Mouse (Mus musculus) midbrain, embryonic 16.5 days (tissue): ENCODE measurements at regions not wholly inside any gene's neighbourhood (a gene's known extent, or its start where the extent isn't known, plus 50 kb on each side); places are given as distances from the start of the nearest gene placed in this dataset.

Source experiments
- ATAC-seq: fragments of 200-750 bp; cut with Nextera tagmentation; 2 replicates; pipeline ENCODE4 v1.8.0; 2017; ENCODE audit warnings: moderate TSS enrichment
- H3K27ac ChIP-seq: fragments of 300-500 bp; sonication (generic); 2 replicates; pipeline ENCODE4 v1.5.1; 2014; ENCODE audit warnings: mild to moderate bottlenecking, low read length, mixed read lengths
- H3K27me3 ChIP-seq: fragments of 300-500 bp; sonication (generic); 2 replicates; pipeline ENCODE4 v1.6.1; 2014; ENCODE audit warnings: low read depth, low read length, mixed read lengths; ENCODE audit not compliant: control insufficient read depth, insufficient read depth
- H3K36me3 ChIP-seq: fragments of 300-500 bp; sonication (generic); 2 replicates; pipeline ENCODE4 v1.6.1; 2014; ENCODE audit warnings: mild to moderate bottlenecking, low read length, moderate library complexity, mixed read lengths; ENCODE audit not compliant: control insufficient read depth, insufficient read depth
- H3K4me1 ChIP-seq: fragments of 300-500 bp; sonication (generic); 2 replicates; pipeline ENCODE4 v1.6.1; 2014; ENCODE audit warnings: mild to moderate bottlenecking, low read length, mixed read lengths; ENCODE audit not compliant: control insufficient read depth, insufficient read depth
- H3K4me2 ChIP-seq: fragments of 300-500 bp; sonication (generic); 2 replicates; pipeline ENCODE4 v1.6.1; 2014; ENCODE audit warnings: mild to moderate bottlenecking, low read length, mixed read lengths
- H3K4me3 ChIP-seq: fragments of 300-500 bp; sonication (generic); 2 replicates; pipeline ENCODE4 v1.5.1; 2014; ENCODE audit warnings: low read depth, mild to moderate bottlenecking, low read length, moderate library complexity, mixed read lengths
- H3K9ac ChIP-seq: fragments of 300-500 bp; sonication (generic); 2 replicates; pipeline ENCODE4 v1.6.1; 2014; ENCODE audit warnings: low read depth, low read length, mixed read lengths
- H3K9me3 ChIP-seq: fragments of 300-500 bp; sonication (generic); replicated peaks from 2 replicates; pipeline ENCODE4 v1.6.1; 2014; ENCODE audit warnings: mild to moderate bottlenecking, low read length, mixed read lengths; ENCODE audit not compliant: control insufficient read depth, poor library complexity, severe bottlenecking
- whole genome bisulfite sequencing: fragments of 180-500 bp; shearing (Covaris S2); extraction: QIAGEN DNeasy Blood & Tissue Kit; methylation state at CpG from one replicate; pipeline ENCODE4 v1.1.7; 2014; 5-methylcytosine and 5-hydroxymethylcytosine counted together

- peaks cover 9% of the 10 kb centered on the region for H3K4me1 ChIP-seq
- no peaks in the 10 kb centered on the region for H3K27me3 ChIP-seq
- ATAC-seq: no peak
- H3K36me3 ChIP-seq: no peaks in the 10 kb centered on the region
- no peak overlapping the region for H3K4me2 ChIP-seq
- H3K9ac ChIP-seq: no peak overlapping the region
- H3K4me3 ChIP-seq: no peak overlapping the region
- H3K9me3 ChIP-seq: no peaks in the 10 kb centered on the region; the same call in 1 of the 2 replicates
- no peak overlapping the region for H3K27ac ChIP-seq
- WGBS: 96% methylated on average over 4 of the region's 4 CpGs
Observed at GRCm38 (mm10) chr12:79883651-79884050, 229.2 kb downstream of the Zfp36l1 start.

GRCm38 (mm10) chr12:79880751-79881261 lies 232.0 kb downstream of the Zfp36l1 start:
- Histone ChIP-seq H3K9me3 (no peaks in the 10 kb centered on the region; the same call in 1 of the 2 replicates), H3K9ac (no peak overlapping the region), H3K27ac (no peak overlapping the region), H3K4me1 (peaks cover 9% of the 10 kb centered on the region), H3K4me2 (no peak overlapping the region), H3K4me3 (no peak overlapping the region), H3K27me3 (no peaks in the 10 kb centered on the region), H3K36me3 (no peaks in the 10 kb centered on the region)
- ATAC-seq: no peak
- 67% methylated on average over 18 of the region's 18 CpGs for WGBS

DNA sequence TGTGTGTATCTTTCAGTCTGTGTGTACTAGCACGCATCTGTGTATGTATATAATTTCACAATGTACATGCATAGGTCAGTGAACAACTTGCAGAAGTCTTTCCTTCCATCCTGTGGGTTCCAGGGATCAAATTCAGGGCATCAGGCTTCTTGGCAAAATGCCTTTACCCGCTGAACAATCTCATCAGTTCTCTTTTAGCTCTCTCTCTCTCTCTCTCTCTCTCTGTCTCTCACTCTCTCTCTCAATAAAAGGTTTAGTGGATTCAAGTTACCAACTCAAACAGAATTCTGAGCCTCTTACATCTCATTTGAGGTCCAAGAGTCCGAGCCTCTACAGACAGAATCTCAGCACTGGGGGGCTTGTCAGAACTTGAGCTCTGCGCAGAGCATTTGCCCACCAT lies 232.5 kb downstream of the Zfp36l1 start:
- WGBS: 48% methylated on average over 4 of the region's 4 CpGs
- H3K9me3 ChIP-seq: no peaks in the 10 kb centered on the region; the same call in 1 of the 2 replicates
- no peak overlapping the region for H3K4me2 ChIP-seq
- ATAC-seq: no peak
- H3K9ac ChIP-seq: no peak overlapping the region
- H3K27me3 ChIP-seq: no peaks in the 10 kb centered on the region
- H3K4me3 ChIP-seq: no peak overlapping the region
- no peaks in the 10 kb centered on the region for H3K36me3 ChIP-seq
- H3K27ac ChIP-seq: no peak overlapping the region
- H3K4me1 ChIP-seq: peaks cover 7% of the 10 kb centered on the region

GRCm38 (mm10) chr12:79879918-79880273 lies 232.9 kb downstream of the Zfp36l1 start:
- ATAC-seq: peak; percentile 42; the same call in 1 of the 2 replicates
- Histone ChIP-seq H3K9ac (no peak overlapping the region), H3K4me2 (no peak overlapping the region), H3K36me3 (no peaks in the 10 kb centered on the region), H3K27me3 (no peaks in the 10 kb centered on the region), H3K27ac (peak overlapping the region; percentile 9; the same call in 1 of the 2 replicates), H3K4me3 (no peak overlapping the region), H3K4me1 (peaks cover 7% of the 10 kb centered on the region), H3K9me3 (no peaks in the 10 kb centered on the region; the same call in 1 of the 2 replicates)
- WGBS: 26% methylated on average over 9 of the region's 9 CpGs

DNA sequence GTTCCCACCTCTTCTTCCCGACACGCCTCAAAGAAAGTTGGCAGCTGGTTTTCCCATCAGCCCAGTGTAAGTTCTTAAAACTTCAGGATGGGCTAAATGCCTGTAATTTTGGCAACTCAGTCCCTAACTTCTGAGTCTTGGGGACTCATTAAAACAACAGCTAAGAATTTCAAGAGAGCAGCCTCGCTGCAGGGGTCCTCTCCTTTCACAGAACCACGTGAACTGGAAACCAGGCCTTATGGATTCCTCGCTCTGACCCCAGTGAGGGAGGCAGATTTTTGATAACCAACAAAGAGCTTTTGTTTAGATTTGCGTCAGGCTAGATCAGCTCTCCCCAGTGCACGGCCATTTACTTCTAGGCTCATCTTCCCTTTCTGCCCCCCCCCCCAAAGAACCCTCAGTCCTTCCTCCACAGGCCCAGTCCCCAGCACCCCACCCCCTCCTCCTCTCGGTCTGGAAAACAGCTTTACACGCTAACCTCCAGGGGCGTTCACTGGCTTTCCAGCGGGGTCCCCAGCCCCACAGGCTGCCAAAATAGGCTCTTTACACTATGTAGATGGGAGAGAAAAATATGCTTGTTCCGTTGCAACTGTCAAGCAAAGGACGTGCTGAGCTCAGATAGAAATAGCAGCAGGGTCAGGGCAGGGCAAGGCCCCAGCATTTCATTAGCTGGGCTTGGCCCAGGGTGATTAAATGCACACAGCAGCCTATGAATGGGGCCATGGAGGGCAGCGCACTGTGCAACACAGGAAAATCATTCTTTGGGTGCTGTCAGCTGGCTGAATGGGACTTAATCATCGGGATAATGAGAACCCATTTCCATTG lies 233.5 kb downstream of the Zfp36l1 start:
- peaks cover 7% of the 10 kb centered on the region for H3K4me1 ChIP-seq
- peak; percentile 67; the same call in 1 of the 2 replicates for ATAC-seq
- no peaks in the 10 kb centered on the region for H3K9me3 ChIP-seq
- H3K9ac ChIP-seq: no peak overlapping the region
- no peaks in the 10 kb centered on the region for H3K27me3 ChIP-seq
- 11% methylated on average over 15 of the region's 15 CpGs for WGBS
- H3K27ac ChIP-seq: no peak overlapping the region
- H3K4me3 ChIP-seq: no peak overlapping the region
- no peak overlapping the region for H3K4me2 ChIP-seq
- no peaks in the 10 kb centered on the region for H3K36me3 ChIP-seq

DNA sequence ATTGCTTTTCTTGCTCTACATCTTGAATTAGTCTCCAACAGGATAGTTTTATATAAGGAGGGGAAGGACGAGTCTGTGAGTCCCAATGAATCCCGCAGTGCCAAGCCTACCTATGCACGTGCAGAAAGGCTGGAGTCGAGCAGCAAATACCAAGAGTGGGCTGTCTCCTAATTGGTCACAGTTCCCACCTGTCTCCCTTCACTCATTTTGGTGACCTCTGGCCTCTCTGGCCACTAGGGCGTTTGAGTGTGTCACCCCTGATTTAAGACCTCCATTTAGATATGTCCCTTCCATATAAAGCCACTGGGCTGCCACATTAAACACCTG lies 234.1 kb downstream of the Zfp36l1 start:
- H3K9me3 ChIP-seq: no peaks in the 10 kb centered on the region
- no peaks in the 10 kb centered on the region for H3K36me3 ChIP-seq
- H3K4me2 ChIP-seq: no peak overlapping the region
- WGBS: 44% methylated on average over 5 of the region's 5 CpGs
- H3K4me3 ChIP-seq: no peak overlapping the region
- H3K27me3 ChIP-seq: no peaks in the 10 kb centered on the region
- no peak for ATAC-seq
- H3K9ac ChIP-seq: no peak overlapping the region
- peaks cover 7% of the 10 kb centered on the region for H3K4me1 ChIP-seq
- H3K27ac ChIP-seq: no peak overlapping the region

- ATAC-seq: no peak
Observed at GRCm38 (mm10) chr12:79878163-79878562, 234.7 kb downstream of the Zfp36l1 start.

DNA sequence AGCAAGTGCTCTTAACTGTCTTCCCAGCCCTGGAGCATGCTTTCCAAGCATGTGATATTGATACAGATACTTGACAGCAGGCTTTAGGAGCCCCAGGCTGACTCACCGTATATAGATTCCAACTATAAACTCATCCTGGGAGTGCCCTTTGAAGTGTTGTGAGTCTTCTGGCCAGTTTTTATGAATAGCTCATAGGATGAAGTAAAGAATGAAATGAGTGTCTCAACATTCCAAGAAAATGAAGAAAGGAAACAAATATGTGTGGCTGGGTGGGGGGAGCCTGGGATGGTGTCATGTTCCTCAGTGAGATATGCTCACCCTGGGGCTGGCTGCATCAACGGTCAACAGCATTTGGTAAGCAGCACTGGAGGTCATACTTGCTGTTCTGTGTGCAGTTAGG lies 238.5 kb downstream of the Zfp36l1 start:
- Histone ChIP-seq H3K36me3 (no peaks in the 10 kb centered on the region), H3K9ac (no peak overlapping the region), H3K4me3 (no peak overlapping the region), H3K4me2 (no peak overlapping the region), H3K4me1 (peaks cover 3% of the 10 kb centered on the region), H3K9me3 (no peaks in the 10 kb centered on the region), H3K27me3 (no peaks in the 10 kb centered on the region), H3K27ac (no peak overlapping the region)
- 84% methylated on average over 2 of the region's 2 CpGs for WGBS
- no peak for ATAC-seq

More at GRCm38 (mm10) chr12:79878163-79878562, 234.7 kb downstream of the Zfp36l1 start:
- Histone ChIP-seq H3K27ac (no peak overlapping the region), H3K4me2 (no peak overlapping the region), H3K36me3 (no peaks in the 10 kb centered on the region), H3K4me3 (no peak overlapping the region), H3K4me1 (peaks cover 7% of the 10 kb centered on the region), H3K9me3 (no peaks in the 10 kb centered on the region), H3K9ac (no peak overlapping the region), H3K27me3 (no peaks in the 10 kb centered on the region)
- WGBS: 84% methylated on average over 3 of the region's 3 CpGs

- no peaks in the 10 kb centered on the region for H3K36me3 ChIP-seq
- no peak overlapping the region for H3K9ac ChIP-seq
- H3K9me3 ChIP-seq: no peaks in the 10 kb centered on the region
- H3K27ac ChIP-seq: no peak overlapping the region
- WGBS: 68% methylated on average over 6 of the region's 6 CpGs
- no peak for ATAC-seq
- no peaks in the 10 kb centered on the region for H3K4me1 ChIP-seq
- no peak overlapping the region for H3K4me3 ChIP-seq
- no peaks in the 10 kb centered on the region for H3K27me3 ChIP-seq
- H3K4me2 ChIP-seq: no peak overlapping the region
Observed at GRCm38 (mm10) chr12:79865179-79865552, 247.6 kb downstream of the Zfp36l1 start.
